Mouse (Mus musculus) hindbrain, embryonic 11.5 days (tissue): ENCODE results near the gene Tcn2. TPM values are rescaled to one million over a fixed set of nuclear protein-coding genes. Genes with fewer than 3 reads are reported as not detected.

ENCODE experiments used
- polyA plus RNA-seq: library from polyadenylated mRNA; unstranded; fragments of >200 nt; fragmentation: Nextera tagmentation; extraction: Ambion mirVana; gene quantifications from 2 replicates; pipeline ENCODE4 v1.2.1, GENCODE M21; 2014

The Tcn2 gene
- polyA plus RNA-seq, 1 experiment from 2014 or later = 38.8 TPM

Other genes starting within 250 kb of the Tcn2 start
- 1.5 and 1.8 TPM in 2 replicates for gene Osbp2, start 68.3 kb downstream of the Tcn2 start, polyA plus RNA-seq
- gene 4921536K21Rik, start 37.1 kb downstream of the Tcn2 start, polyA plus RNA-seq = 0.27 and 1.2 TPM in 2 replicates
- 21.6 and 28.0 TPM in 2 replicates for gene Dusp18, start 36.9 kb downstream of the Tcn2 start, polyA plus RNA-seq
- gene Slc35e4, start 17.5 kb downstream of the Tcn2 start, polyA plus RNA-seq = 4.0 and 4.4 TPM in 2 replicates
- 65.7 and 71.9 TPM in 2 replicates for gene Pes1, start 31.8 kb upstream of the Tcn2 start, polyA plus RNA-seq
- gene 4930556J24Rik, start 44.6 kb upstream of the Tcn2 start, polyA plus RNA-seq = 0.17 and 0.19 TPM in 2 replicates
- 1.4 and 1.5 TPM in 2 replicates for gene Gal3st1, start 51.5 kb upstream of the Tcn2 start, polyA plus RNA-seq
- gene Sec14l4, start 99.3 kb upstream of the Tcn2 start, polyA plus RNA-seq = not detected in 2 replicates
- gene Sec14l3, start 132.7 kb upstream of the Tcn2 start, polyA plus RNA-seq = not detected in 2 replicates
- gene Mtfp1, start 163.3 kb upstream of the Tcn2 start, polyA plus RNA-seq = 5.7 and 6.2 TPM in 2 replicates
- gene Sec14l2, start 191.3 kb upstream of the Tcn2 start, polyA plus RNA-seq = 1.7 and 2.1 TPM in 2 replicates
- gene Rnf215, start 203.0 kb upstream of the Tcn2 start, polyA plus RNA-seq = 24.8 and 31.8 TPM in 2 replicates
- 2.7 and 3.5 TPM in 2 replicates for gene Ccdc157, start 228.1 kb upstream of the Tcn2 start, polyA plus RNA-seq
- 80.7 and 81.1 TPM in 2 replicates for gene Sf3a1, start 228.2 kb upstream of the Tcn2 start, polyA plus RNA-seq